32 mouse cellular contexts compared by ENCODE assay signal in the genomic region with DNA sequence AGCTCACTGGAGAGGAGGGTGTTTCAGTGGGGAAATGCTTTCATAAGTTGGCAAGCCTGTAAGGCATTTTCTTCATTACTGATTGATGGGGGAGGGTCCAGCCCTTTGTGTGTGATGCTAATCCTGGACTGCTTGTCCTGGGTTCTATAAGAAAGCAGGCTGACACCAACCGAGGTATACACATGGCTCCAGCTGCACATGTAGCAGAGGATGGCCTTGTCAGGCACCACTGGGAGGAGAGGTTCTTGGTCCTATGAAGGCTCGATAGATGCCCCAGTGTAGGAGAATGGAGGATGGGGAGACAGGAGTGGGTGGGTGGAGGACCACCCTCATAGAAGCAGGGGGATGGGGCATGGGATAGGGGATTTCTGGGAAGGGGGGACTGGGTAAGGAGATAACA.
DNase-seq lines count a peak whose midpoint lies in the region; ATAC-seq lines count a peak whose summit lies in the region.
"Had no signal": no experiment of that assay in that cellular context is flagged by ENCODE, and none has a peak within 500 bp of the region (broad histone marks: within the 10 kb centered on the region; RNA-seq: fewer than 3 reads in every experiment).

No protein-coding gene starts in this region.

- no peaks in the 10 kb centered on the region for H3K27me3 ChIP-seq in hindbrain, embryonic 11.5 days (ENCODE audit: control insufficient read depth, insufficient read depth, low read length)
- no peaks in the 10 kb centered on the region for H3K27me3 ChIP-seq in hindbrain, embryonic 13.5 days
- no peaks in the 10 kb centered on the region for H3K27me3 ChIP-seq in midbrain, embryonic 13.5 days
- H3K27me3 ChIP-seq: embryonic facial prominence, embryonic 13.5 days; heart, embryonic 15.5 days; intestine, embryonic 15.5 days; limb, embryonic 15.5 days; liver, embryonic 13.5 days; megakaryocyte, embryonic 14.5 days; neural tube, embryonic 15.5 days; Patski had no signal

- H3K9me3 ChIP-seq in hindbrain, embryonic 11.5 days (ENCODE audit: control insufficient read depth, low read length): no peaks in the 10 kb centered on the region
- H3K9me3 ChIP-seq in hindbrain, embryonic 13.5 days: no peaks in the 10 kb centered on the region
- H3K9me3 ChIP-seq in midbrain, embryonic 13.5 days: no peaks in the 10 kb centered on the region
- H3K9me3 ChIP-seq: embryonic facial prominence, embryonic 13.5 days; heart, embryonic 10.5 days; heart, embryonic 15.5 days; intestine, embryonic 15.5 days; limb, embryonic 10.5 days; limb, embryonic 15.5 days; liver, embryonic 13.5 days; megakaryocyte, embryonic 14.5 days; neural tube, embryonic 15.5 days had no signal

- H3K4me2 ChIP-seq in hindbrain, embryonic 11.5 days (replicated peaks; ENCODE audit: low read depth, low read length): no peak overlapping the region
- no peak overlapping the region for H3K4me2 ChIP-seq in hindbrain, embryonic 13.5 days
- no peak overlapping the region for H3K4me2 ChIP-seq in midbrain, embryonic 13.5 days (replicated peaks)
- H3K4me2 ChIP-seq: embryonic facial prominence, embryonic 13.5 days; heart, embryonic 15.5 days; hindbrain, embryonic 14.5 days; intestine, embryonic 15.5 days; limb, embryonic 15.5 days; liver, embryonic 13.5 days; neural tube, embryonic 15.5 days had no signal

- no peak overlapping the region for H3K9ac ChIP-seq in hindbrain, embryonic 11.5 days (ENCODE audit: low read depth, low read length)
- no peak overlapping the region for H3K9ac ChIP-seq in hindbrain, embryonic 13.5 days
- no peak overlapping the region for H3K9ac ChIP-seq in midbrain, embryonic 13.5 days (replicated peaks)
- H3K9ac ChIP-seq: embryonic facial prominence, embryonic 13.5 days; heart, embryonic 15.5 days; hindbrain, embryonic 14.5 days; intestine, embryonic 15.5 days; limb, embryonic 15.5 days; liver, embryonic 13.5 days; neural tube, embryonic 15.5 days had no signal

- no peak overlapping the region for H3K4me3 ChIP-seq in hindbrain, embryonic 11.5 days (ENCODE audit: low read depth, low read length)
- H3K4me3 ChIP-seq in hindbrain, embryonic 13.5 days: no peak overlapping the region
- no peak overlapping the region for H3K4me3 ChIP-seq in midbrain, embryonic 13.5 days (replicated peaks)
- H3K4me3 ChIP-seq: embryonic facial prominence, embryonic 13.5 days; heart, embryonic 10.5 days; heart, embryonic 15.5 days; intestine, embryonic 15.5 days; limb, embryonic 10.5 days; limb, embryonic 15.5 days; liver, embryonic 13.5 days; megakaryocyte, embryonic 14.5 days; neural tube, embryonic 15.5 days had no signal

- no peaks in the 10 kb centered on the region for H3K4me1 ChIP-seq in hindbrain, embryonic 11.5 days (replicated peaks; ENCODE audit: control insufficient read depth, insufficient read depth, low read length)
- H3K4me1 ChIP-seq in hindbrain, embryonic 13.5 days (replicated peaks): no peaks in the 10 kb centered on the region; the same call in 1 of the 2 replicates
- peaks cover 12% of the 10 kb centered on the region for H3K4me1 ChIP-seq in midbrain, embryonic 13.5 days (replicated peaks)
- H3K4me1 ChIP-seq: embryonic facial prominence, embryonic 13.5 days; heart, embryonic 10.5 days; heart, embryonic 15.5 days; intestine, embryonic 15.5 days; limb, embryonic 15.5 days; liver, embryonic 13.5 days; megakaryocyte, embryonic 14.5 days had no signal

- no peak for DNase-seq in hindbrain, embryonic 11.5 days (ENCODE audit: low spot score)
- peak; percentile 10 for DNase-seq in retina, postnatal 1 day
- no peak for DNase-seq in retina, embryonic 14.5 days (ENCODE audit: low spot score)
- no peak for DNase-seq in yolk sac, embryonic 10.5 days (ENCODE audit: low spot score)
- DNase-seq in heart, adult 11 months: no peak
- DNase-seq: adrenal gland, postnatal 14 days; cerebellum, adult 18-20 months; cerebellum, postnatal 10 days; gastrocnemius, postnatal 14 days; kidney, adult 8-10 months; liver, embryonic 13.5 days; lung, adult 18-20 months; lung, postnatal 4 days; right cerebral cortex, adult 18-20 months; right cerebral cortex, postnatal 4 days; thymus, adult 18-20 months; thymus, postnatal 25 days had no signal

- 0 out of 2 replicates have a peak, but pooled peaks have one; percentile 25 for ATAC-seq in hindbrain, embryonic 11.5 days (ENCODE audit: low FRiP score)
- no peak for ATAC-seq in hindbrain, embryonic 13.5 days (ENCODE audit: low FRiP score)
- ATAC-seq in midbrain, embryonic 13.5 days: peak; percentile 65
- ATAC-seq: intestine, embryonic 15.5 days; lung, postnatal 0 days; Patski had no signal

- H3K27ac ChIP-seq in hindbrain, embryonic 11.5 days (ENCODE audit: low read depth, low read length): no peak overlapping the region
- no peak overlapping the region for H3K27ac ChIP-seq in hindbrain, embryonic 13.5 days
- H3K27ac ChIP-seq in midbrain, embryonic 13.5 days: no peak overlapping the region
- H3K27ac ChIP-seq: embryonic facial prominence, embryonic 13.5 days; heart, embryonic 10.5 days; heart, embryonic 15.5 days; hindbrain, embryonic 14.5 days; intestine, embryonic 15.5 days; kidney, postnatal 0 days; limb, embryonic 10.5 days; limb, embryonic 15.5 days; liver, embryonic 13.5 days; neural tube, embryonic 15.5 days; stomach, postnatal 0 days had no signal

- H3K36me3 ChIP-seq in hindbrain, embryonic 11.5 days (ENCODE audit: control insufficient read depth, insufficient read depth, low read length): no peaks in the 10 kb centered on the region
- no peaks in the 10 kb centered on the region for H3K36me3 ChIP-seq in hindbrain, embryonic 13.5 days
- H3K36me3 ChIP-seq in midbrain, embryonic 13.5 days: no peaks in the 10 kb centered on the region
- H3K36me3 ChIP-seq: embryonic facial prominence, embryonic 13.5 days; heart, embryonic 10.5 days; heart, embryonic 15.5 days; intestine, embryonic 15.5 days; limb, embryonic 10.5 days; limb, embryonic 15.5 days; liver, embryonic 13.5 days; neural tube, embryonic 15.5 days had no signal

- WGBS in hindbrain, embryonic 11.5 days: 54% methylated on average over 2 of the region's 2 CpGs
- 49% methylated on average over 2 of the region's 2 CpGs for WGBS in hindbrain, embryonic 13.5 days
- WGBS in midbrain, embryonic 13.5 days: 20% methylated on average over 2 of the region's 2 CpGs
